Mouse (Mus musculus) heart, embryonic 15.5 days (tissue): ENCODE results near the gene Tmem255b. TPM values are rescaled to one million over a fixed set of nuclear protein-coding genes. Genes with fewer than 3 reads are reported as not detected.

ENCODE experiments used
- ATAC-seq: fragments of 200-750 bp; cut with Nextera tagmentation; replicated peaks from 2 replicates; pipeline ENCODE4 v1.8.0; 2017; ENCODE audit warnings: low read depth, moderate TSS enrichment; ENCODE audit not compliant: insufficient number of reproducible peaks, insufficient read depth, low FRiP score
- H3K27ac ChIP-seq: fragments of 300-500 bp; sonication (generic); 2 replicates; pipeline ENCODE4 v1.5.1; 2015; ENCODE audit warnings: mild to moderate bottlenecking, inconsistent platforms
- H3K27me3 ChIP-seq: fragments of 300-500 bp; sonication (generic); 2 replicates; pipeline ENCODE4 v1.6.1; 2015; ENCODE audit warnings: inconsistent platforms
- H3K36me3 ChIP-seq: fragments of 300-500 bp; sonication (generic); 2 replicates; pipeline ENCODE4 v1.6.1; 2015; ENCODE audit warnings: mild to moderate bottlenecking, inconsistent platforms
- H3K4me1 ChIP-seq: fragments of 300-500 bp; sonication (generic); replicated peaks from 2 replicates; pipeline ENCODE4 v1.6.1; 2015; ENCODE audit warnings: inconsistent platforms
- H3K4me2 ChIP-seq: fragments of 300-500 bp; sonication (generic); 2 replicates; pipeline ENCODE4 v1.6.1; 2015; ENCODE audit warnings: inconsistent platforms, mild to moderate bottlenecking, moderate library complexity
- H3K4me3 ChIP-seq: fragments of 300-500 bp; sonication (generic); 2 replicates; pipeline ENCODE4 v1.5.1; 2015; ENCODE audit warnings: mild to moderate bottlenecking, inconsistent platforms
- H3K9ac ChIP-seq: fragments of 300-500 bp; sonication (generic); 2 replicates; pipeline ENCODE4 v1.6.1; 2015; ENCODE audit warnings: mild to moderate bottlenecking, inconsistent platforms
- H3K9me3 ChIP-seq: fragments of 300-500 bp; sonication (generic); replicated peaks from 2 replicates; pipeline ENCODE4 v1.6.1; 2016; ENCODE audit warnings: inconsistent platforms
- WGBS: fragments of 180-500 bp; shearing (Covaris S2); methylation state at CpG from one replicate; pipeline ENCODE4 v1.1.7; 2015; ENCODE audit warnings: mixed read lengths; 5-methylcytosine and 5-hydroxymethylcytosine counted together
- polyA plus RNA-seq: library from polyadenylated mRNA; unstranded; fragments of >200 nt; fragmentation: Nextera tagmentation; extraction: Ambion mirVana; gene quantifications from 2 replicates; pipeline ENCODE4 v1.2.1, GENCODE M21; 2015

The Tmem255b gene
- polyA plus RNA-seq, 1 experiment from 2014 or later: 2.1 TPM

- no peaks in the 10 kb centered on the region for H3K36me3 ChIP-seq
- no peaks in the 10 kb centered on the region for H3K27me3 ChIP-seq
- H3K4me1 ChIP-seq: no peaks in the 10 kb centered on the region
- H3K9me3 ChIP-seq: no peaks in the 10 kb centered on the region
- H3K9ac ChIP-seq: no peak overlapping the region
- no peak overlapping the region for H3K4me3 ChIP-seq
- WGBS: 85% methylated on average over 6 of the region's 6 CpGs
- no peak overlapping the region for H3K4me2 ChIP-seq
- ATAC-seq: no peak
- H3K27ac ChIP-seq: no peak overlapping the region
These were observed 11.5 kb downstream of the Tmem255b start for GRCm38 (mm10) chr8:13446456-13446855.

GRCm38 (mm10) chr8:13448145-13448544 lies 13.2 kb downstream of the Tmem255b start:
- H3K4me3 ChIP-seq: no peak overlapping the region
- H3K27ac ChIP-seq: no peak overlapping the region
- no peaks in the 10 kb centered on the region for H3K9me3 ChIP-seq
- ATAC-seq: no peak
- H3K4me2 ChIP-seq: no peak overlapping the region
- H3K27me3 ChIP-seq: no peaks in the 10 kb centered on the region; the same call in 1 of the 2 replicates
- no peaks in the 10 kb centered on the region for H3K36me3 ChIP-seq
- no peaks in the 10 kb centered on the region for H3K4me1 ChIP-seq
- 48% methylated on average over 4 of the region's 4 CpGs for WGBS
- H3K9ac ChIP-seq: no peak overlapping the region

GRCm38 (mm10) chr8:13451747-13452277 lies 16.8 kb downstream of the Tmem255b start:
- Histone ChIP-seq H3K4me1 (no peaks in the 10 kb centered on the region), H3K4me3 (no peak overlapping the region), H3K9me3 (no peaks in the 10 kb centered on the region), H3K4me2 (no peak overlapping the region), H3K36me3 (no peaks in the 10 kb centered on the region), H3K27ac (no peak overlapping the region), H3K9ac (no peak overlapping the region), H3K27me3 (no peaks in the 10 kb centered on the region; the same call in 1 of the 2 replicates)
- WGBS: 59% methylated on average over 6 of the region's 6 CpGs
- ATAC-seq: no peak

- H3K4me2 ChIP-seq: no peak overlapping the region
- no peak for ATAC-seq
- H3K36me3 ChIP-seq: no peaks in the 10 kb centered on the region
- no peaks in the 10 kb centered on the region; the same call in 1 of the 2 replicates for H3K27me3 ChIP-seq
- no peaks in the 10 kb centered on the region for H3K9me3 ChIP-seq
- H3K27ac ChIP-seq: no peak overlapping the region
- WGBS: 67% methylated on average over 8 of the region's 8 CpGs
- H3K9ac ChIP-seq: no peak overlapping the region
- no peak overlapping the region for H3K4me3 ChIP-seq
- H3K4me1 ChIP-seq: no peaks in the 10 kb centered on the region
These were observed 19.5 kb downstream of the Tmem255b start for GRCm38 (mm10) chr8:13454341-13455113.

- Histone ChIP-seq H3K9me3 (no peaks in the 10 kb centered on the region), H3K9ac (no peak overlapping the region), H3K4me3 (no peak overlapping the region), H3K27me3 (no peaks in the 10 kb centered on the region; the same call in 1 of the 2 replicates), H3K4me1 (no peaks in the 10 kb centered on the region), H3K4me2 (no peak overlapping the region), H3K27ac (no peak overlapping the region), H3K36me3 (no peaks in the 10 kb centered on the region)
- no peak for ATAC-seq
- WGBS: 23% methylated on average over 2 of the region's 2 CpGs
These were observed 20.3 kb downstream of the Tmem255b start for GRCm38 (mm10) chr8:13455295-13455694.

GRCm38 (mm10) chr8:13459431-13459830 lies 24.4 kb downstream of the Tmem255b start:
- Histone ChIP-seq H3K27ac (no peak overlapping the region), H3K4me3 (no peak overlapping the region), H3K27me3 (no peaks in the 10 kb centered on the region), H3K4me2 (no peak overlapping the region), H3K4me1 (peaks cover 7% of the 10 kb centered on the region), H3K36me3 (no peaks in the 10 kb centered on the region), H3K9me3 (no peaks in the 10 kb centered on the region), H3K9ac (no peak overlapping the region)
- 85% methylated on average over 4 of the region's 4 CpGs for WGBS
- no peak for ATAC-seq

GRCm38 (mm10) chr8:13461085-13461765 lies 26.2 kb downstream of the Tmem255b start:
- WGBS: 75% methylated on average over 17 of the region's 17 CpGs
- ATAC-seq: no peak
- H3K9me3 ChIP-seq: no peaks in the 10 kb centered on the region
- H3K27ac ChIP-seq: no peak overlapping the region
- H3K27me3 ChIP-seq: no peaks in the 10 kb centered on the region
- H3K4me1 ChIP-seq: peaks cover 7% of the 10 kb centered on the region
- H3K36me3 ChIP-seq: peaks cover 12% of the 10 kb centered on the region
- H3K9ac ChIP-seq: no peak overlapping the region
- H3K4me2 ChIP-seq: no peak overlapping the region
- H3K4me3 ChIP-seq: no peak overlapping the region

- WGBS: 32% methylated on average over 4 of the region's 4 CpGs
- no peak overlapping the region for H3K9ac ChIP-seq
- H3K4me3 ChIP-seq: no peak overlapping the region
- peaks cover 18% of the 10 kb centered on the region for H3K36me3 ChIP-seq
- peaks cover 7% of the 10 kb centered on the region for H3K4me1 ChIP-seq
- ATAC-seq: no peak
- no peaks in the 10 kb centered on the region for H3K27me3 ChIP-seq
- H3K4me2 ChIP-seq: no peak overlapping the region
- H3K27ac ChIP-seq: no peak overlapping the region
- H3K9me3 ChIP-seq: no peaks in the 10 kb centered on the region
These were observed 26.9 kb downstream of the Tmem255b start for GRCm38 (mm10) chr8:13461843-13462242.

- H3K27me3 ChIP-seq: no peaks in the 10 kb centered on the region
- H3K9me3 ChIP-seq: no peaks in the 10 kb centered on the region
- H3K27ac ChIP-seq: no peak overlapping the region
- peaks cover 23% of the 10 kb centered on the region for H3K36me3 ChIP-seq
- no peak overlapping the region for H3K9ac ChIP-seq
- WGBS: 49% methylated on average over 10 of the region's 10 CpGs
- no peak for ATAC-seq
- no peak overlapping the region for H3K4me3 ChIP-seq
- H3K4me1 ChIP-seq: peaks cover 7% of the 10 kb centered on the region
- H3K4me2 ChIP-seq: no peak overlapping the region
These were observed 27.4 kb downstream of the Tmem255b start for GRCm38 (mm10) chr8:13462392-13462791.

- Histone ChIP-seq H3K9ac (no peak overlapping the region), H3K4me2 (no peak overlapping the region), H3K36me3 (peaks cover 50% of the 10 kb centered on the region), H3K27ac (no peak overlapping the region), H3K4me3 (no peak overlapping the region), H3K4me1 (peaks cover 7% of the 10 kb centered on the region), H3K27me3 (no peaks in the 10 kb centered on the region), H3K9me3 (no peaks in the 10 kb centered on the region)
- ATAC-seq: no peak
- 56% methylated on average over 7 of the region's 7 CpGs for WGBS
These were observed 30.3 kb downstream of the Tmem255b start for GRCm38 (mm10) chr8:13465324-13465723.

GRCm38 (mm10) chr8:13466989-13467388 lies 32.0 kb downstream of the Tmem255b start:
- WGBS: 59% methylated on average over 5 of the region's 5 CpGs
- Histone ChIP-seq H3K4me1 (peaks cover 10% of the 10 kb centered on the region), H3K9me3 (no peaks in the 10 kb centered on the region), H3K4me3 (no peak overlapping the region), H3K4me2 (no peak overlapping the region), H3K36me3 (peaks cover 61% of the 10 kb centered on the region), H3K27ac (no peak overlapping the region), H3K9ac (no peak overlapping the region), H3K27me3 (no peaks in the 10 kb centered on the region)
- ATAC-seq: no peak
